Mouse (Mus musculus): ENCODE results near the gene C1ql1. TPM values are rescaled to one million over a fixed set of nuclear protein-coding genes. Genes with fewer than 3 reads are reported as not detected.
A peak's percentile ranks its signal among the peaks of the same experiment; 100 is the strongest.

The C1ql1 gene
- polyA plus RNA-seq, 1 experiment from 2014 or later = 0.85 TPM

- 5% methylated on average over 4 of the region's 4 CpGs for WGBS
- no peak overlapping the region for H3K27ac ChIP-seq (replicated peaks; ENCODE audit: low read depth, low read length)
- peak; percentile 53 for DNase-seq (ENCODE audit: low spot score)
- H3K4me3 ChIP-seq (ENCODE audit: low read depth, low read length) = no peak overlapping the region
- H3K9ac ChIP-seq (ENCODE audit: low read length) = no peak overlapping the region
- H3K4me1 ChIP-seq (ENCODE audit: control insufficient read depth, insufficient read depth, low read length) = peaks cover 21% of the 10 kb centered on the region
- no peaks in the 10 kb centered on the region for H3K9me3 ChIP-seq (ENCODE audit: control insufficient read depth, low read length)
- H3K4me2 ChIP-seq (ENCODE audit: low read depth, severe bottlenecking) = no peak overlapping the region; the same call in 1 of the 2 replicates
- no peak for ATAC-seq (ENCODE audit: insufficient number of reproducible peaks, low FRiP score, low TSS enrichment, low read depth)
- peaks cover 8% of the 10 kb centered on the region; the same call in 1 of the 2 replicates for H3K27me3 ChIP-seq (ENCODE audit: control insufficient read depth, insufficient read depth, low read length)
- no peaks in the 10 kb centered on the region for H3K36me3 ChIP-seq (ENCODE audit: control insufficient read depth, insufficient read depth, low read length)
These were observed 10.2 kb downstream of the C1ql1 start for GRCm38 (mm10) chr11:102936272-102936671.

- no peaks in the 10 kb centered on the region for H3K9me3 ChIP-seq (ENCODE audit: control insufficient read depth, low read length)
- H3K36me3 ChIP-seq (ENCODE audit: control insufficient read depth, insufficient read depth, low read length) = no peaks in the 10 kb centered on the region
- no peak overlapping the region for H3K27ac ChIP-seq (replicated peaks; ENCODE audit: low read depth, low read length)
- no peak overlapping the region for H3K9ac ChIP-seq (ENCODE audit: low read length)
- WGBS = 93% methylated on average over 10 of the region's 10 CpGs
- H3K4me2 ChIP-seq (ENCODE audit: low read depth, severe bottlenecking) = no peak overlapping the region
- no peaks in the 10 kb centered on the region for H3K4me1 ChIP-seq (ENCODE audit: control insufficient read depth, insufficient read depth, low read length)
- DNase-seq (ENCODE audit: low spot score) (no peak), ATAC-seq (ENCODE audit: insufficient number of reproducible peaks, low FRiP score, low TSS enrichment, low read depth) (no peak)
- no peak overlapping the region for H3K4me3 ChIP-seq (ENCODE audit: low read depth, low read length)
- no peaks in the 10 kb centered on the region for H3K27me3 ChIP-seq (ENCODE audit: control insufficient read depth, insufficient read depth, low read length)
These were observed 15.8 kb downstream of the C1ql1 start for GRCm38 (mm10) chr11:102930672-102931071.

GRCm38 (mm10) chr11:102925351-102925717 is 21.2 kb downstream of the C1ql1 start:
- 4% methylated on average over 10 of the region's 10 CpGs for WGBS
- peaks cover 5% of the 10 kb centered on the region for H3K36me3 ChIP-seq (ENCODE audit: control insufficient read depth, insufficient read depth, low read length)
- peak overlapping the region; percentile 88 for H3K27ac ChIP-seq (replicated peaks; ENCODE audit: low read depth, low read length)
- peak; percentile 35; the same call in 1 of the 2 replicates for ATAC-seq (ENCODE audit: insufficient number of reproducible peaks, low FRiP score, low TSS enrichment, low read depth)
- H3K4me2 ChIP-seq (ENCODE audit: low read depth, severe bottlenecking) = peak overlapping the region; percentile 74
- peak overlapping the region; percentile 61 for H3K9ac ChIP-seq (ENCODE audit: low read length)
- 0 out of 2 replicates have a peak, but pooled peaks cover 10% of the 10 kb centered on the region for H3K4me1 ChIP-seq (ENCODE audit: control insufficient read depth, insufficient read depth, low read length)
- no peaks in the 10 kb centered on the region for H3K9me3 ChIP-seq (ENCODE audit: control insufficient read depth, low read length)
- no peak for DNase-seq (ENCODE audit: low spot score)
- peak overlapping the region; percentile 84 for H3K4me3 ChIP-seq (ENCODE audit: low read depth, low read length)
- no peaks in the 10 kb centered on the region for H3K27me3 ChIP-seq (ENCODE audit: control insufficient read depth, insufficient read depth, low read length)

GRCm38 (mm10) chr11:102924557-102925350 is 21.7 kb downstream of the C1ql1 start, which contains the start of gene Kif18b:
Gene Kif18b, minus strand, starts transcription at chr11:102925124.
- H3K36me3 ChIP-seq (ENCODE audit: control insufficient read depth, insufficient read depth, low read length) = peaks cover 5% of the 10 kb centered on the region
- peak within 1 kb of the TSS; percentile 84 for H3K9ac ChIP-seq (ENCODE audit: low read length)
- peak within 1 kb of the TSS; percentile 88 for H3K27ac ChIP-seq (replicated peaks; ENCODE audit: low read depth, low read length)
- H3K4me1 ChIP-seq (ENCODE audit: control insufficient read depth, insufficient read depth, low read length) = 0 out of 2 replicates have a peak, but pooled peaks cover 10% of the 10 kb centered on the region
- peak within 1 kb of the TSS; percentile 84 for H3K4me3 ChIP-seq (ENCODE audit: low read depth, low read length)
- under 1% methylated on average over 62 of the region's 62 CpGs for WGBS
- ATAC-seq (ENCODE audit: insufficient number of reproducible peaks, low FRiP score, low TSS enrichment, low read depth) (peak; percentile 92), DNase-seq (ENCODE audit: low spot score) (peak; percentile 98)
- H3K27me3 ChIP-seq (ENCODE audit: control insufficient read depth, insufficient read depth, low read length) = no peaks in the 10 kb centered on the region
- H3K4me2 ChIP-seq (ENCODE audit: low read depth, severe bottlenecking) = peak within 1 kb of the TSS; percentile 74
- no peaks in the 10 kb centered on the region for H3K9me3 ChIP-seq (ENCODE audit: control insufficient read depth, low read length)

- no peak overlapping the region for H3K4me3 ChIP-seq (ENCODE audit: low read depth, low read length)
- H3K27me3 ChIP-seq (ENCODE audit: control insufficient read depth, insufficient read depth, low read length) = no peaks in the 10 kb centered on the region
- 64% methylated on average over 6 of the region's 6 CpGs for WGBS
- no peak for DNase-seq (ENCODE audit: low spot score)
- ATAC-seq (ENCODE audit: insufficient number of reproducible peaks, low FRiP score, low TSS enrichment, low read depth) = no peak
- H3K9me3 ChIP-seq (ENCODE audit: control insufficient read depth, low read length) = no peaks in the 10 kb centered on the region
- H3K9ac ChIP-seq (ENCODE audit: low read length) = peak overlapping the region; percentile 18; the same call in 1 of the 2 replicates
- H3K4me1 ChIP-seq (ENCODE audit: control insufficient read depth, insufficient read depth, low read length) = 0 out of 2 replicates have a peak, but pooled peaks cover 10% of the 10 kb centered on the region
- H3K27ac ChIP-seq (replicated peaks; ENCODE audit: low read depth, low read length) = no peak overlapping the region
- peaks cover 5% of the 10 kb centered on the region for H3K36me3 ChIP-seq (ENCODE audit: control insufficient read depth, insufficient read depth, low read length)
- H3K4me2 ChIP-seq (ENCODE audit: low read depth, severe bottlenecking) = no peak overlapping the region
These were observed 25.0 kb downstream of the C1ql1 start for GRCm38 (mm10) chr11:102921491-102921890.

- no peak for ATAC-seq (ENCODE audit: insufficient number of reproducible peaks, low FRiP score, low TSS enrichment, low read depth)
- WGBS = 90% methylated on average over 4 of the region's 4 CpGs
- peaks cover 34% of the 10 kb centered on the region for H3K36me3 ChIP-seq (ENCODE audit: control insufficient read depth, insufficient read depth, low read length)
These were observed 28.4 kb downstream of the C1ql1 start for GRCm38 (mm10) chr11:102918077-102918476.

GRCm38 (mm10) chr11:102915380-102915779 is 31.1 kb downstream of the C1ql1 start:
- H3K4me2 ChIP-seq (ENCODE audit: low read depth, severe bottlenecking) = no peak overlapping the region
- no peak for DNase-seq (ENCODE audit: low spot score)
- H3K36me3 ChIP-seq (ENCODE audit: control insufficient read depth, insufficient read depth, low read length) = peaks cover 45% of the 10 kb centered on the region
- no peak overlapping the region for H3K9ac ChIP-seq (ENCODE audit: low read length)
- H3K9me3 ChIP-seq (ENCODE audit: control insufficient read depth, low read length) = no peaks in the 10 kb centered on the region
- ATAC-seq (ENCODE audit: insufficient number of reproducible peaks, low FRiP score, low TSS enrichment, low read depth) = no peak
- no peaks in the 10 kb centered on the region for H3K4me1 ChIP-seq (ENCODE audit: control insufficient read depth, insufficient read depth, low read length)
- WGBS = 90% methylated on average over 9 of the region's 9 CpGs
- no peak overlapping the region for H3K4me3 ChIP-seq (ENCODE audit: low read depth, low read length)
- no peaks in the 10 kb centered on the region; the same call in 1 of the 2 replicates for H3K27me3 ChIP-seq (ENCODE audit: control insufficient read depth, insufficient read depth, low read length)
- H3K27ac ChIP-seq (replicated peaks; ENCODE audit: low read depth, low read length) = no peak overlapping the region

More at GRCm38 (mm10) chr11:102918077-102918476, 28.4 kb downstream of the C1ql1 start:
- Histone ChIP-seq H3K4me3 (ENCODE audit: low read depth, low read length) (no peak overlapping the region), H3K4me1 (ENCODE audit: control insufficient read depth, insufficient read depth, low read length) (0 out of 2 replicates have a peak, but pooled peaks cover 10% of the 10 kb centered on the region), H3K4me2 (ENCODE audit: low read depth, severe bottlenecking) (no peak overlapping the region), H3K27ac (replicated peaks; ENCODE audit: low read depth, low read length) (no peak overlapping the region), H3K9ac (ENCODE audit: low read length) (no peak overlapping the region), H3K27me3 (ENCODE audit: control insufficient read depth, insufficient read depth, low read length) (no peaks in the 10 kb centered on the region), H3K9me3 (ENCODE audit: control insufficient read depth, low read length) (no peaks in the 10 kb centered on the region)
- no peak for DNase-seq (ENCODE audit: low spot score)

- no peak for ATAC-seq (ENCODE audit: insufficient number of reproducible peaks, low FRiP score, low TSS enrichment, low read depth)
- no peaks in the 10 kb centered on the region for H3K4me1 ChIP-seq (ENCODE audit: control insufficient read depth, insufficient read depth, low read length)
- H3K4me3 ChIP-seq (ENCODE audit: low read depth, low read length) = no peak overlapping the region
- no peak overlapping the region for H3K9ac ChIP-seq (ENCODE audit: low read length)
- 83% methylated on average over 7 of the region's 7 CpGs for WGBS
- no peaks in the 10 kb centered on the region for H3K9me3 ChIP-seq (ENCODE audit: control insufficient read depth, low read length)
- H3K36me3 ChIP-seq (ENCODE audit: control insufficient read depth, insufficient read depth, low read length) = peaks cover 73% of the 10 kb centered on the region
- DNase-seq (ENCODE audit: low spot score) = no peak
- no peak overlapping the region for H3K27ac ChIP-seq (replicated peaks; ENCODE audit: low read depth, low read length)
- H3K27me3 ChIP-seq (ENCODE audit: control insufficient read depth, insufficient read depth, low read length) = no peaks in the 10 kb centered on the region; the same call in 1 of the 2 replicates
- H3K4me2 ChIP-seq (ENCODE audit: low read depth, severe bottlenecking) = no peak overlapping the region
These were observed 35.1 kb downstream of the C1ql1 start for GRCm38 (mm10) chr11:102911376-102911775.

Measured in limb, embryonic 11.5 days (tissue).